8 mouse cellular contexts compared by ENCODE assay signal in genomic region chr2:76648666-76649141, GRCm38 (mm10). TPM values are rescaled to one million over a fixed set of nuclear protein-coding genes. Genes with fewer than 3 reads are reported as not detected.
DNase-seq lines count a peak whose midpoint lies in the region; ATAC-seq and TF ChIP-seq lines count a peak whose summit lies in the region.

No protein-coding gene starts in this region.

- no peaks in the 10 kb centered on the region for H3K27me3 ChIP-seq in heart, embryonic 12.5 days (replicated peaks)
- no peaks in the 10 kb centered on the region for H3K27me3 ChIP-seq in intestine, embryonic 15.5 days (replicated peaks)
- H3K27me3 ChIP-seq in midbrain, embryonic 14.5 days (ENCODE audit: control insufficient read depth, insufficient read depth, low read length), result no peaks in the 10 kb centered on the region

- 0 out of 2 replicates have a peak, but pooled peaks cover 10% of the 10 kb centered on the region for H3K36me3 ChIP-seq in heart, embryonic 12.5 days
- no peaks in the 10 kb centered on the region for H3K36me3 ChIP-seq in intestine, embryonic 15.5 days
- H3K36me3 ChIP-seq in midbrain, embryonic 14.5 days (ENCODE audit: control insufficient read depth, insufficient read depth, low read length), result no peaks in the 10 kb centered on the region

- peak overlapping the region; percentile 69 for H3K9ac ChIP-seq in heart, embryonic 12.5 days
- peak overlapping the region; percentile 44 for H3K9ac ChIP-seq in intestine, embryonic 15.5 days
- peak overlapping the region; percentile 86 for H3K9ac ChIP-seq in midbrain, embryonic 14.5 days (replicated peaks; ENCODE audit: low read length)

- H3K9me3 ChIP-seq in heart, embryonic 12.5 days (replicated peaks), result no peaks in the 10 kb centered on the region
- H3K9me3 ChIP-seq in intestine, embryonic 15.5 days, result no peaks in the 10 kb centered on the region
- H3K9me3 ChIP-seq in midbrain, embryonic 14.5 days (ENCODE audit: control insufficient read depth, low read length), result no peaks in the 10 kb centered on the region

- H3K27ac ChIP-seq in heart, embryonic 12.5 days (ENCODE audit: poor library complexity, severe bottlenecking), result peak overlapping the region; percentile 92
- H3K27ac ChIP-seq in cortical plate, adult 2 months (ENCODE audit: insufficient read depth, low read length), result no peak overlapping the region
- peak overlapping the region; percentile 87 for H3K27ac ChIP-seq in intestine, embryonic 15.5 days
- peak overlapping the region; percentile 91 for H3K27ac ChIP-seq in midbrain, embryonic 14.5 days (replicated peaks; ENCODE audit: low read depth, low read length)

- peaks cover 21% of the 10 kb centered on the region for H3K4me1 ChIP-seq in heart, embryonic 12.5 days (replicated peaks)
- H3K4me1 ChIP-seq in cortical plate, adult 2 months (ENCODE audit: control insufficient read depth, insufficient read depth, low read length), result peaks cover 2% of the 10 kb centered on the region; the same call in 1 of the 2 replicates
- H3K4me1 ChIP-seq in intestine, embryonic 15.5 days (replicated peaks), result 0 out of 2 replicates have a peak, but pooled peaks cover 11% of the 10 kb centered on the region
- peaks cover 6% of the 10 kb centered on the region for H3K4me1 ChIP-seq in midbrain, embryonic 14.5 days (ENCODE audit: control insufficient read depth, insufficient read depth, low read length)

- ATAC-seq in heart, embryonic 12.5 days (ENCODE audit: insufficient number of reproducible peaks, low FRiP score), result no peak
- peak; percentile 57 for ATAC-seq in intestine, embryonic 15.5 days
- ATAC-seq in midbrain, embryonic 14.5 days (ENCODE audit: low FRiP score, low TSS enrichment), result peak; percentile 18

- no peak for DNase-seq in heart, adult 9 months (ENCODE audit: low spot score in 2 of 2)
- peak; percentile 54 for DNase-seq in ES-CJ7 (ENCODE audit: low read depth, low spot score)
- DNase-seq in midbrain, embryonic 14.5 days, result no peak
- no peak for DNase-seq in ovary, adult 18-20 months (ENCODE audit: low spot score)
- no peak for DNase-seq in layer of hippocampus, adult 9-10 months (ENCODE audit: low spot score)

- 29% methylated on average over 13 of the region's 13 CpGs for WGBS in heart, embryonic 12.5 days
- 25% methylated on average over 13 of the region's 13 CpGs for WGBS in intestine, embryonic 15.5 days
- WGBS in midbrain, embryonic 14.5 days, result 31% methylated on average over 13 of the region's 13 CpGs

- H3K4me3 ChIP-seq in heart, embryonic 12.5 days, result peak overlapping the region; percentile 87
- peak overlapping the region; percentile 79 for H3K4me3 ChIP-seq in cortical plate, adult 2 months (ENCODE audit: insufficient read depth, low read length)
- peak overlapping the region; percentile 65 for H3K4me3 ChIP-seq in intestine, embryonic 15.5 days (replicated peaks)
- peak overlapping the region; percentile 70 for H3K4me3 ChIP-seq in midbrain, embryonic 14.5 days (replicated peaks; ENCODE audit: low read depth, low read length)

- no peak for TF ChIP-seq POLR2A in cortical plate, adult 2 months (IDR thresholded peaks at IDR 0.05; ENCODE audit: extremely low read depth, insufficient read depth, low read length)

- TF ChIP-seq CTCF in cortical plate, adult 2 months (IDR thresholded peaks at IDR 0.05; ENCODE audit: extremely low read depth, insufficient read depth, low read length), result no peak

- H3K4me2 ChIP-seq in heart, embryonic 12.5 days, result peak overlapping the region; percentile 95
- H3K4me2 ChIP-seq in intestine, embryonic 15.5 days (replicated peaks), result peak overlapping the region; percentile 87
- peak overlapping the region; percentile 69 for H3K4me2 ChIP-seq in midbrain, embryonic 14.5 days (ENCODE audit: low read length)

RNA-seq across cellular contexts. Expression of gene Pjvk, which starts 0.4 kb away (rescaled TPM):
- polyA plus RNA-seq in heart, embryonic 12.5 days (2016; fragmentation: Nextera tagmentation; extraction: Ambion mirVana), result 0.21 TPM in 1 of 2 replicates, not detected in the other
- 0.08 TPM in 1 of 2 replicates, not detected in the other for polyA plus RNA-seq in cortical plate, adult 2 months (2012; rRNA removed)
- polyA plus RNA-seq in intestine, embryonic 15.5 days (2015; fragmentation: Nextera tagmentation; extraction: Ambion mirVana), result 0.35 and 0.39 TPM in 2 replicates
- polyA plus RNA-seq in midbrain, embryonic 14.5 days (2014; fragmentation: Nextera tagmentation; extraction: Ambion mirVana), result 0.54 and 0.92 TPM in 2 replicates

RNA-seq across cellular contexts. Expression of gene Prkra, which starts 0.9 kb away (rescaled TPM):
- polyA plus RNA-seq in heart, embryonic 12.5 days (2016; fragmentation: Nextera tagmentation; extraction: Ambion mirVana), result 33.1 and 35.5 TPM in 2 replicates
- polyA plus RNA-seq in cortical plate, adult 2 months (2012; rRNA removed), result 19.5 and 20.0 TPM in 2 replicates
- polyA plus RNA-seq in intestine, embryonic 15.5 days (2015; fragmentation: Nextera tagmentation; extraction: Ambion mirVana), result 42.3 and 45.6 TPM in 2 replicates
- polyA plus RNA-seq in midbrain, embryonic 14.5 days (2014; fragmentation: Nextera tagmentation; extraction: Ambion mirVana), result 117 and 119 TPM in 2 replicates

RNA-seq across cellular contexts. Expression of gene Fkbp7, which starts 24.2 kb away (rescaled TPM):
- polyA plus RNA-seq in heart, embryonic 12.5 days (2016; fragmentation: Nextera tagmentation; extraction: Ambion mirVana), result 61.9 and 62.4 TPM in 2 replicates
- 8.8 and 9.0 TPM in 2 replicates for polyA plus RNA-seq in cortical plate, adult 2 months (2012; rRNA removed)
- 46.9 and 57.7 TPM in 2 replicates for polyA plus RNA-seq in intestine, embryonic 15.5 days (2015; fragmentation: Nextera tagmentation; extraction: Ambion mirVana)
- 5.6 and 11.6 TPM in 2 replicates for polyA plus RNA-seq in midbrain, embryonic 14.5 days (2014; fragmentation: Nextera tagmentation; extraction: Ambion mirVana)

RNA-seq across cellular contexts. Expression of gene Plekha3, which starts 26.4 kb away (rescaled TPM):
- polyA plus RNA-seq in heart, embryonic 12.5 days (2016; fragmentation: Nextera tagmentation; extraction: Ambion mirVana), result 14.9 and 17.3 TPM in 2 replicates
- 31.3 and 31.7 TPM in 2 replicates for polyA plus RNA-seq in cortical plate, adult 2 months (2012; rRNA removed)
- polyA plus RNA-seq in intestine, embryonic 15.5 days (2015; fragmentation: Nextera tagmentation; extraction: Ambion mirVana), result 9.5 TPM in 2 replicates
- polyA plus RNA-seq in midbrain, embryonic 14.5 days (2014; fragmentation: Nextera tagmentation; extraction: Ambion mirVana), result 11.8 and 13.9 TPM in 2 replicates
